Mouse (Mus musculus) hindbrain, postnatal 0 days (tissue): ENCODE measurements around the gene Adra2c. TPM values are rescaled to one million over a fixed set of nuclear protein-coding genes. Genes with fewer than 3 reads are reported as not detected.

Experiments
- ATAC-seq: fragments of 200-750 bp; cut with Nextera tagmentation; 2 replicates; pipeline ENCODE4 v1.8.0; 2017; ENCODE audit warnings: mild to moderate bottlenecking, moderate TSS enrichment, moderate library complexity
- DNase-seq: peaks from one replicate; pipeline ENCODE4 v3.0.0-alpha.2; 2015; ENCODE audit warnings: low spot score
- H3K27ac ChIP-seq: fragments of 300-500 bp; sonication (generic); 2 replicates; pipeline ENCODE4 v1.5.1; 2014; ENCODE audit warnings: mild to moderate bottlenecking
- H3K27me3 ChIP-seq: fragments of 300-500 bp; sonication (generic); 2 replicates; pipeline ENCODE4 v1.6.1; 2014; ENCODE audit warnings: low read length, mixed read lengths; ENCODE audit not compliant: insufficient read depth
- H3K36me3 ChIP-seq: fragments of 300-500 bp; sonication (generic); 2 replicates; pipeline ENCODE4 v1.6.1; 2014; ENCODE audit warnings: low read length, mixed read lengths; ENCODE audit not compliant: insufficient read depth
- H3K4me1 ChIP-seq: fragments of 300-500 bp; sonication (generic); 2 replicates; pipeline ENCODE4 v1.6.1; 2014; ENCODE audit warnings: antibody characterized with exemption, low read length, mixed read lengths; ENCODE audit not compliant: insufficient read depth
- H3K4me2 ChIP-seq: fragments of 300-500 bp; sonication (generic); 2 replicates; pipeline ENCODE4 v1.6.1; 2014; ENCODE audit warnings: low read depth, mild to moderate bottlenecking, low read length, moderate library complexity, mixed read lengths
- H3K4me3 ChIP-seq: fragments of 300-500 bp; sonication (generic); 2 replicates; pipeline ENCODE4 v1.5.1; 2014; ENCODE audit warnings: low read length
- H3K9ac ChIP-seq: fragments of 300-500 bp; sonication (generic); replicated peaks from 2 replicates; pipeline ENCODE4 v1.6.1; 2014; ENCODE audit warnings: mild to moderate bottlenecking, low read length, moderate library complexity, mixed read lengths
- H3K9me3 ChIP-seq: fragments of 300-500 bp; sonication (generic); 2 replicates; pipeline ENCODE4 v1.6.1; 2016; ENCODE audit warnings: low read length, mixed read lengths
- CTCF ChIP-seq: IDR thresholded peaks from 2 replicates; pipeline ENCODE4 v1.5.1; 2016; ENCODE audit warnings: antibody characterized with exemption, control low read depth, low read depth
- WGBS: fragments of 180-500 bp; shearing (Covaris S2); extraction: QIAGEN DNeasy Blood & Tissue Kit; methylation state at CpG from one replicate; pipeline ENCODE4 v1.1.7; 2014; 5-methylcytosine and 5-hydroxymethylcytosine counted together
- polyA plus RNA-seq: library from polyadenylated mRNA; unstranded; fragments of >200 nt; fragmentation: Nextera tagmentation; extraction: Ambion mirVana; gene quantifications from 2 replicates; pipeline ENCODE4 v1.2.1, GENCODE M21; 2015
- total RNA-seq: library from RNA; depleted of rRNA; stranded (reverse); fragments of >200 nt; gene quantifications from 2 replicates; pipeline ENCODE4 v1.2.3, GENCODE M21; 2014; rRNA removed

The Adra2c gene
- 33.1 and 33.6 TPM in 2 replicates for total RNA-seq
- 1.8 and 2.3 TPM in 2 replicates for polyA plus RNA-seq

GRCm38 (mm10) chr5:35278019-35278418 is at the start of gene Adra2c:
Adra2c (plus strand) TSS chr5:35278319.
- peak within 1 kb of the TSS; percentile 75 for H3K27ac ChIP-seq
- no peak for DNase-seq
- H3K4me1 ChIP-seq, result no peaks in the 10 kb centered on the region
- WGBS, result 45% methylated on average over 3 of the region's 3 CpGs
- peak within 1 kb of the TSS; percentile 85 for H3K4me2 ChIP-seq
- no peaks in the 10 kb centered on the region for H3K36me3 ChIP-seq
- TF ChIP-seq CTCF, result no peak
- H3K27me3 ChIP-seq, result peaks cover 26% of the 10 kb centered on the region
- no peaks in the 10 kb centered on the region for H3K9me3 ChIP-seq
- no peak for ATAC-seq
- peak within 1 kb of the TSS; percentile 57 for H3K4me3 ChIP-seq
- H3K9ac ChIP-seq, result peak within 1 kb of the TSS; percentile 61

DNA sequence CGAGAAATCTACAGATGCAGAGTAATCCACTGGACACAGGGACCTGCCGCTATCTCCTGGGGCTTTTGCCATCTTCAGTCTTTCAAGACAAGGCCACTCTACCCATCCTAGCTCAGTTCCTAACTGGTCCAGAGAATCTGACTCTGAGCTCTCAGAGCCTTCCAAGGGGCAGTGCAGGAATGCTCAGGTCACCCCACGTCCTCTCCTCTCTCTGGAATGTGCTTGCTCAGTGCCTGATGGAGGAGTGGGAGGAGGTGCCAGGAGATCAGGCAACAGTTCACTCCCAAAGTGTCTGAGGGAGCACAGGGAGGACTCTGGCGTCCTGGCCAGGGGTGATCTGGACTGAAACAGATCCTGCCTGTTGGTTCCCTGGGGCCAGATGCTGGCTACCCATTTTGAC is 45.0 kb upstream of the Adra2c start:
- TF ChIP-seq CTCF, result no peak
- Histone ChIP-seq H3K36me3 (no peaks in the 10 kb centered on the region), H3K9ac (no peak overlapping the region), H3K4me1 (no peaks in the 10 kb centered on the region), H3K27me3 (no peaks in the 10 kb centered on the region), H3K9me3 (no peaks in the 10 kb centered on the region), H3K4me2 (no peak overlapping the region), H3K27ac (no peak overlapping the region), H3K4me3 (no peak overlapping the region)
- no peak for ATAC-seq
- no peak for DNase-seq
- 70% methylated on average over 4 of the region's 4 CpGs for WGBS

- Histone ChIP-seq H3K9ac (no peak overlapping the region), H3K4me3 (no peak overlapping the region), H3K27me3 (no peaks in the 10 kb centered on the region), H3K9me3 (no peaks in the 10 kb centered on the region), H3K36me3 (no peaks in the 10 kb centered on the region), H3K27ac (no peak overlapping the region), H3K4me1 (no peaks in the 10 kb centered on the region), H3K4me2 (no peak overlapping the region)
- 79% methylated on average over 4 of the region's 4 CpGs for WGBS
- ATAC-seq (no peak), DNase-seq (no peak)
- TF ChIP-seq CTCF, result no peak
Observed at GRCm38 (mm10) chr5:35237757-35238156, 40.4 kb upstream of the Adra2c start.

DNA sequence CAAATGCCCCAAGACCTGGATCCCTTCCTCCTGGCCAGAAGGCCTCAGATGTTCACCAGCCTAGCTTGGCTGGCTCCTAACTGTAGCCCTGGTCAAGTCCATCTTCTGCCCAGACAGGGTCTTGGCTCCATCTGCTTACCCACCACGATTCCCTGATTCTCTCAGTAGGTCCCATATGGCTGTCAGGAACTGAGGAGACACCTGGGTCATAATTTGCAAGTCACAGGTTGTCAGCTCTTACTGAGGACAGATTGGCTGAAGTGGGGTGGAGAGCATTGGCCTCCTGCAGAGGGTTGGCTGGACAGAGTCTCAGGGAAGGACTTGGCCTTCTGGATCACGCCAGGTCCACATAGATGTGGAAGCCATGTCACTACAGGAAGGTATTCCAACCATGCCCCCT is 39.5 kb upstream of the Adra2c start:
- Histone ChIP-seq H3K27me3 (no peaks in the 10 kb centered on the region), H3K4me3 (no peak overlapping the region), H3K27ac (no peak overlapping the region), H3K4me2 (no peak overlapping the region), H3K9me3 (no peaks in the 10 kb centered on the region), H3K36me3 (no peaks in the 10 kb centered on the region), H3K4me1 (no peaks in the 10 kb centered on the region), H3K9ac (no peak overlapping the region)
- ATAC-seq (no peak), DNase-seq (no peak)
- 71% methylated on average over 2 of the region's 2 CpGs for WGBS
- no peak for TF ChIP-seq CTCF

- no peak for DNase-seq
- no peak overlapping the region for H3K4me3 ChIP-seq
- H3K9me3 ChIP-seq, result no peaks in the 10 kb centered on the region
- no peak overlapping the region for H3K9ac ChIP-seq
- H3K4me1 ChIP-seq, result peaks cover 5% of the 10 kb centered on the region
- H3K27ac ChIP-seq, result no peak overlapping the region
- no peak overlapping the region for H3K4me2 ChIP-seq
- H3K36me3 ChIP-seq, result no peaks in the 10 kb centered on the region
- WGBS, result 79% methylated on average over 3 of the region's 3 CpGs
- TF ChIP-seq CTCF, result no peak
- H3K27me3 ChIP-seq, result no peaks in the 10 kb centered on the region
- no peak for ATAC-seq
Observed at GRCm38 (mm10) chr5:35241556-35241955, 36.6 kb upstream of the Adra2c start.

- DNase-seq (no peak), ATAC-seq (0 out of 2 replicates have a peak, but pooled peaks have one; percentile 7)
- Histone ChIP-seq H3K36me3 (no peaks in the 10 kb centered on the region), H3K27me3 (no peaks in the 10 kb centered on the region), H3K9ac (no peak overlapping the region), H3K4me1 (peaks cover 5% of the 10 kb centered on the region), H3K4me3 (no peak overlapping the region), H3K9me3 (no peaks in the 10 kb centered on the region), H3K27ac (no peak overlapping the region), H3K4me2 (no peak overlapping the region)
- WGBS, result 19% methylated on average over 1 of the region's 1 CpGs
- TF ChIP-seq CTCF, result peak; percentile 45
Observed at GRCm38 (mm10) chr5:35244204-35244603, 33.9 kb upstream of the Adra2c start.

- Histone ChIP-seq H3K9ac (no peak overlapping the region), H3K4me3 (no peak overlapping the region), H3K36me3 (no peaks in the 10 kb centered on the region), H3K27ac (0 out of 2 replicates have a peak overlapping the region, but pooled peaks have one; percentile 2), H3K4me2 (no peak overlapping the region), H3K27me3 (no peaks in the 10 kb centered on the region), H3K4me1 (peaks cover 5% of the 10 kb centered on the region), H3K9me3 (no peaks in the 10 kb centered on the region)
- no peak for TF ChIP-seq CTCF
- 40% methylated on average over 11 of the region's 11 CpGs for WGBS
- peak; percentile 64 for DNase-seq
- peak; percentile 43; the same call in 1 of the 2 replicates for ATAC-seq
Observed at GRCm38 (mm10) chr5:35245555-35246273, 32.4 kb upstream of the Adra2c start.
